Mouse (Mus musculus) frontal cortex, postnatal 25 days (tissue): ENCODE results near the gene Mei1.
A peak's percentile ranks its signal among the peaks of the same experiment; 100 is the strongest.

ENCODE experiments used
- DNase-seq, 2 experiments: peaks; one replicate each; pipeline ENCODE4 v3.0.0; 2022; ENCODE audit warnings: low spot score in 2 of 2

The Mei1 gene

DNA sequence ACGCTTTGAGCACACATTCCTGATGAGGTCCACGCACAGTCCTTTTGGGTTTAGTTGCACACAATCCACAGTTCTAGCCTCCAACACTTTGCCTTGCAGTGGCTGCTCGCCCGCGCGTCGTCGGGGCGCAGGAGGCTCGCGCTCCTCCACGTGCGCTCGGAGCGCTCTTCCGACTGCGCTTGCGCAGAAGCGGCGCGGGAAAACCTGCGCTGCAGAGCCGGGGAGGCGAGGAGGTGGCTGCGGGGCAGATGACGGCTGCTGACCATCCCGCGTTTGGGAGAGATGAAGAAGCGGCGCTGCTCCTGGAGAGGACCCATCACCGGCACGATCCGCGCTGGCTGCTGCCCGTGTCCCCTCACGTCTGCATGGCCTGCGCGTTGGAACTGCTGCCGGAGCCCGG lies at the start of gene Mei1:
Mei1 (plus strand) TSS at position 99 of the 400 bp plus-strand sequence.
- no peak for DNase-seq

DNA sequence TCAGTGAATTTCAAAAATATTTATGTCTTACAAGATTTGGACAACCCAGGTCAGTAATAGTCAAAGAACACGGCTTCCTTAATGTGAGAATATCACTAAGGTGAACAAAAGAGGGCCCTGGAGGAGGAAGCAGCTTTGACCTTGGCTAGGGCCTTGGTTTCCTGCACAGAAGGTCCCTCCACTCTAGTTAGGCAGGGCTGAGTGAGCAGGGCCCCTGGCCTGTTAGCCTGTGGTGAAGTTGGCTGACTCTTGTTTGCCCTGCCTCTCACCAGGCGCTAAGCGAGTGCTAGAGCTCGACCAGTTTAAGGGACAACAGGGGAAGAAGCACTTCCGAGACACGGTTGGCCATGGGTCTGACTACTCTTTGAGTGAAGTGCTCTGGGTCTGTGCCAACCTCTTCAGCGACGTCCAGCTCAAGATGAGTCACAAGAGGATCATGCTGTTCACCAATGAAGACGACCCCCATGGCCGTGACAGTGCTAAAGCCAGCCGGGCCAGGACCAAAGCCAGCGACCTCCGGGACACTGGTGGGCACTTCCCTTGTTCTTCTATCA lies 47.2 kb upstream of the Mei1 start:
- DNase-seq = no peak

DNA sequence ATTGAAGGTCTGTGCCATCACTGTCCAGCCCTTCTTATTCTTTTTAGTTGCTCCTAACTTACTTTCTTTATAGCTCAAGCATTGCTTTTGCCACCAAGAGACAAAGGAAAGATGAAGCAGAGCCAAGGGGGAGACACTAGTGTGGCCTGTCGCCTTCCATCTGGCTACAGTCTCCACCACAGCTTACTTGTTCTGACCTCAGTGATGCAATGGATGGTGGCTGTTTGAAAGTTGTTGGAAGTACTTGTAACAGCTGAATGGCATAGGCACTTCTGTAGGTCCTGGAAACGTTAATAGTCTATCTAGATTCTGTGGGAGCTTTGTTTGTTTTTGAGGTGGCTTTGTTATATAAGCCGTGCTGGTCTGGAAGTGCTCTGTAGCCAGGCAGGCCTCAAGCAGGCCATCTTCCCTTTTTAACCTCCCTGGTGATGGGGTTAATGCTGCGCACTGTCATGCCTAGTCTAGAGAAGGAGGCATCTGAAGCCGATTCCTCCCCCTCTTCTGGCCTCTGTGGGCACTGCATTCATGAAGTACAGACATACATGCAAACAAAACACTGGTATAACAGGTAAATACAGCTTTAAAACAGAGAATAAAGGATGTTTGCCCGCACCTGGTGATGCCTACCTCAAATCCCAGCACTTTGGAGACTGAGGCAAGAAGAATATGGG lies 45.7 kb upstream of the Mei1 start:
- DNase-seq = no peak

DNA sequence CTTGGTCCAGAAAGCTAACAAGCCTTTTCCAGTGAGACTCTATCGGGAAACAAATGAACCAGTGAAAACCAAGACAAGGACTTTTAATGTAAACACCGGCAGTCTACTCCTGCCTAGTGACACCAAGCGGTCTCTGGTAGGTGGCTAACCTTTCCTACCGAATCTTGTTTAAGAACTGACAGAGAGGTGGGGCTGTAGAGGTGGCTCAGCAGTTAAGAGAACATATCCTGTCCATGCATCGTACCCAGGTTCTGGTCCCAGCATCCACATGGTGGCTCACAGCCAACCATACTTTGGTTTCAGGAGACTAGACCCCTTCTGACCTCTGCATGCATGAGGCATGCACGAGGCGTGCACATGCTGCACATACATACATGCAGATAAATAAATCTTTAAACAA lies 42.5 kb upstream of the Mei1 start:
- no peak for DNase-seq

DNA sequence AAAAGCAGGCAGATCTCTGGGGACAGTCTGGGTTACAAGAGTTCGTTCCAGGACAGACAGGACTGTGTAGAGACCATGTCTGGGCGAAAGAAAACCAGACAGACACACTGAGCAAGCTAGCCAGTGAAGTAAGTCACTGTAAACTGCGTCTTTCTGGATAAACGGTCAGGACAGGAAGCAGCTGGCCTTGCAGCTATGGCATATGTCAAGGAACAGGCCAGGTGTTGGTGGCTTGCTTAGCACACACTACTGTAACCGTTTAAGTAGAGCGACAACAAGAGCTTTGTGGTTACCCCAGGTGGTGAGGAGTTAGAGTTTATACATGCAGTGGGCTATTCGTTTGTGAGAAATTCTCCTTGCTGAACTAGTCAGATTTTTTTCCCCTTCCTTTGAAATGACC lies 42.1 kb upstream of the Mei1 start:
- DNase-seq = no peak

DNA sequence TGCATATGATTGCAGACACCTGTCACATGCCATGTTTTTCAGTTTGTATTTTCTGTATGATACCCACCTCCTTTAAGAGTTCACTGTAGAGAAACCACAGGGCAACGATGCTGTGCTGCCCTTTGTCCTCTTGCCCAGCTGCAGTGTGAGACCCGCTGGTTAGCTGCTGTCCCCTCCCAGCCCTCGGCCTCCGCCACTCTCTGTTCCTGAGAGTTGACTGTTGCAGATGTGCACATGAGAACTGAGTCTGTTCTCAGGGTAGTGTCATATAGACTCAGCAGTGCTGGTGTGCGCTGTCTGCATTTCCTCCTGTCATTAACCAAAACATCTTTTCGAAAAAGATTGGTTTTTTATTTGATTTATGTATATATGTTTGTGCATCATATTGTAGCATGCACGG lies 37.4 kb upstream of the Mei1 start:
- DNase-seq = no peak

DNA sequence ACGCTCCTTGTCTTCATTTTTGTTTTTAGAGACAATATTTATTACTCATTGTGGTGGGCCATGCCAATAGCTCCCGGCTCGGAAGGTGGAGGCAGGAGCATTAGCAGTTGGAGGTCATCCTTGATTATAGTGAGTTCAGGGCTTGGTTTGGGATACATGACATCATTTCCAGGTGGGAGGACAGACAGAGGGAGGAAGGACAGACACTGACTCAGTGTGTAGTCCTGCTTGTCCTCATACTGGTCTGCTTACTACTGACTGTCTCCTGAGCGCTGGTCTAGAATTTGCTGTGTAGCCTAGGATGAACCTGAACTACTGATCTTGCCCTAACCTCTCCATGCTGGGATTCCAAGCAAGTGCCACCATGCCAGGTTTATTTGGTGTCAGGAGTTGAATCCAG lies 36.0 kb upstream of the Mei1 start, which contains the start of gene Desi1:
Desi1 (minus strand) TSS at position 101 of the 400 bp plus-strand sequence.
- no peak for DNase-seq

DNA sequence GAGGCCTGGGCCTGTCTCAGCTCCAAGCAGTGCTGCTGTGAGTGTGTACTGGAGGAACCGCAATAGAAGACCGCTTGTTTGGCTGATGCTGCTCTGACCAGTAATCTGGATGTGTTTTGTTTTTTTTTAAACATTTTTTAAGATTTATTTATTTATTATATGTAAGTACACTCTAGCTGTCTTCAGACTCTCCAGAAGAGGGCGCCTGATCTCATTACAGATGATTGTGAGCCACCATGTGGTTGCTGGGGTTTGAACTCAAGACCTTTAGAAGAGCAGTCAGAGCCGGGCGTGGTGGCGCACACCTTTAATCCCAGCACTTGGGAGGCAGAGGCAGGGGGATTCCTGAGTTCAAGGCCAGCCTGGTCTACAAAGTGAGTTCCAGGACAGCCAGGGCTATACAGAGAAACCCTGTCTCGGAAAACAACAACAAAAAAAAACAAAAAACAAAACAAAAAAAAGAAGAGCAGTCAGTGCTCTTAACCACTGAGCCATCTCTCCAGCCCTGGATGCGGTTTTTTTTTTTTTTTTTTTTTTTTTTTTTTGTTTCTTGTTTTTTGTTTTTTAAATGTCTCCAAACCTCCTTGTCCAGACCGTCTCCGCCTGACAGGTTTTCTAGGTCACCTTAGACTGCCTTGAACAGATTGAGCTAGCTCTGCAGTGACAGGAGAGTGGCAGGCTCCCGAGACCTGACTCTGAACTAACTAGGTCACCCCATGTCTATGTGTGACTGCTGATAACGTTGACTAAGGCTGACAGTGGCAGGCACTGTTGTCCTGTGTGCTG lies 33.7 kb upstream of the Mei1 start:
- DNase-seq = no peak

DNA sequence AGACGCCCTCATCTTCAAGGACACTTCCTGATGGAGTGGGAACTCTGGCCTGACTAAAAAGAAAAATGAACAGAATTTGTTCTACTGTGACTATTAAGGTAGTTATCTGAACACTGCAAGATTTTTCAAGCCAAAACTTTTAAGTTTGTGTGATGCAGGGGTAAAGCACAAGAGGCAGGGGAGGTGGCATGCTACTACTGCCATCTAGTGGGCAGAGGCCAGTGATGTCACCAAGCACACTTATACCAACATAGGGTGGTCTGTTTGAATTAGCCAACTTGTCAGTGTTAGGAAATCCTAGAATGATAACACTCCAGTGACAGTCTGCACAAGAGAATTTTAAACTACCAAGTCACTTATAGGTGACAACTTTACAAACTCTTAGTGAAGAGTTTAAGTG lies 29.1 kb upstream of the Mei1 start:
- DNase-seq = peak in 1 of 2 experiments; percentile 27

DNA sequence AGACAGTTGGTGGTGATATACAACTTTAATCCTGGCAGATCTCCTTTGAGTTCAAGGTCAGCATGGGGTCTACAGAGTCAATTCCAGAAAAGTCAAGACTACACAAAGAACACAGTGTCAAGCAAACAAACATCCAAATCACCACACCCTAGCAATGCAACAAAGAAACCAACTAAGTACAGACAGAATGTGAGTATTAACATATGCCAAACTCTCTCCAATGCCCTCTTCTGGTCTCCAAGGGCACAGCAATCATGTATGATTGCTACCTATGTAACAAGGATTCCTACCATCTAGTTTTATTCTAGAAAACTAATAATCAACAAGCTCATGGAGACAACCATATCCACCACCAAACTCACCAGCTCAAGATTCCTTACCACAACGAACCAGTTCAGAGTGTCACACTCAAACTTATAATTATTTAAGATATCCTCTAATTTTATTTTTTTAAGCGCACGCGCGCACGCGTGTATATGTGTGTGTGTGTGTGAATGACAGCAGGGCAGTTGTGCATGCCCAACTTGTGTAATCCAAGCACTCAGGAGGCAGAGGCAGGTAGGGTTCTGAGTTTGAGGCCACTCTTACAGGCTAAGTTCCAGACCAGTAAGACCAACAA lies 25.5 kb upstream of the Mei1 start:
- no peak for DNase-seq

DNA sequence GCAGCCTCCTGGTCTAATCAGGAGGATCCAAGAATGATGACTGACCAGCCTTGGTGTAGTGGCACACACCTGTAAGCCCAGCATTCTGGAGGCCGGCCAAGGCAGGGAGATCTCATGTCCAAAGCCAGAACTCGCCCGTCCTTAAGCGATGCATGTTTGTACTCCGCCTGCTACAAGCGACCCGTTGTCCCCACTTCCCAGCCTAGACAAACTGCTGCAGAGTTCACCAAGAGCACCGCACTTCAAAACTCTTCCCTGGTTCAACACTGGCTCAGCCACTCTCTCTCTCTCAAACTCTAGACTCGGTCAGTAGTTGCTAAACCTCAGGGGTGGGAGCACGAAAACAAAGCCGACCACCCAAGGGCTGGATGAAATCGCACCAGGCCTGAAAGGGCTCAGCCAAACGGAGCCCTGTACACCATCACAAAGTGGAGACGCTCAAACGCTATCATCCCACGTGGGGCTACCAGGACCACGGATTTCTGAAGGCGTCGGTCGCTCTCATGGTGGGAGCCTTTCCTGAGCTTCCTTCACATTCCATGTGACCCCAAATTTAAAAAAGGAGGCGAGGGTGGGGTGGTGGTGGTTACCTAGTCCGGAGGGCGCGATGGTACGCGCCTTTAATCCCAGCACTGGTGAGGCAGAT lies 23.4 kb upstream of the Mei1 start:
- DNase-seq = no peak

DNA sequence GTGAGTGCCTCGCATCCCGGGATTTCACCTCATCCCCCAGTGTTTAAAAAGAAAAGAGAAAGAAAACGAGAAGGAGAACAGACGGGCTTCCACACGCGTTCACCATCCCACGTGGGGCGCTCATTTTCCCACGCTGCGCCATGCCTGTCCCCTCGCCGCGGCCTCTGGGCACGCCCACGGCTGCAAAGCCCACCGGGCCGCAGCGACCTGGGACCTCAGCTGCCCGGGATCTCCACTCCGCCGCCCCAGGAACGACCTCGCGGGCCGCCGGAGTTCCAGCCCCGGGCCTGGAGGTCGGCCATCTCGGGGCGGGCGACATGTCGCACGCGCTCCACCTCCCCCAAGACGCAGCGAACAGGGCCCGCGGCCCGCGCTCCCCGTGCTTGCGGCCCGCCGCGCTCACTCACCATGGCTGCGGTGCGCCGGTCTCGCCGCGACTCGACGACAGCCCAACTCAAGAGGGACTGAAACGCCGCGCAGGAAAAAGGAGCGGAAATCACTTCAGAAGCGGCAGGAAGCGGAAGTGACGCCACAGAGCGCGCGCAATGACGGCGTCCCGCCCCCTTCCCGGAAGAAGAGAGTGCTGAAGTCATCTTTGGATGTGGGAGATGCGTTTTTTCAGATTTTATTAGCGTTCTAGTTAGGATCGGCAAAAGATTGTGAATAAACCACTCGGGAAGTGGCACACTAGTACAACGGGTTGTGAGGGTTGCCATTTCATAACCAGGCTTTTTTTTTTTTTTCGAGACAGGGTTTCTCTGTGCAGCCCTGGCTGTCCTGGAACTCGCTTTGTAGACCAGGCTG lies 22.5 kb upstream of the Mei1 start, which contains the start of gene Snu13:
Snu13 (minus strand) TSS at position 519 of the 804 bp plus-strand sequence.
- peak; percentile 84 to 86 for DNase-seq

DNA sequence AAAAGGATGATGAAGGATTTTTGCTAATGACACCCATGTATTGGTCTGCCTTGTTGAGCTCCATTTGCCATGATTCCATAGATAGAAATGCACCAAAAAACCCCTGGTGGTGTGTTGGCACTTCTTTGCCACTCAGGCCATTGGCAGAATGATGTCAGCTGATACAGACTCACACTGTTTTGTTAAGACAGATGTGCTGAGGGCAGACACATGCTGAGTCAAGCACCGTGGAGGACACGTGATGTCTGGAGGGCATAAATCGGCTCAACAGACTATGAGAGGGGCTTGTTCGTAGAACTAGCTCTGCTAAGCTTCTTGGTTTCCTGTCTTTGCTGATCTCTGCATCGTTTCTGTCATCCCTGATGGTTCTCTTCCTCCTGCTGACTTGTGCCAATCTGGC lies 17.3 kb upstream of the Mei1 start:
- no peak for DNase-seq

DNA sequence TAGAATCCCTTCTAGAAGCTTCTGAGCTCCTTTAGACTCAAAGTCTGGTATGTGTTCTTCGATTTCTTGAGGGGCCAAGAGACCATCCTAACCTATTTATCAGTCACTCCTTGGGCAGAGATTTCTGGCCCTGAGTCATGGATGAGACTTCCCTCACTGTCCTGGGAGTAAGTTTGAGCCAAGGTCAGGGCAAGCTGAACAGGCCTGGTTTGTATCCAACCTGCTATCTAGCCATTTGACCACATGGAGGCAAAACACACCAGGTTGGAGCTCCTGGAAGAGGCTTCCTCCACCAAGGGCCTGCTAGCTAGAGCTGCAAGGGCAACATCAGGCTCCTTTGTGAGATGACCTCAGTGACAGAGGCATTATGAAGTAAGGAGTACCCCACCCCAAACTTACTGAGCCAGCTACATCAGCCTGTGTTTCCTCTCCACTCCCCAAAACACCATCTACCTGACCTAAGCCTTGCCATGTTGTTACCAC lies 11.0 kb upstream of the Mei1 start, which contains the start of gene 4930407I10Rik:
4930407I10Rik (plus strand) TSS at position 433 of the 483 bp plus-strand sequence.
- DNase-seq = no peak

DNA sequence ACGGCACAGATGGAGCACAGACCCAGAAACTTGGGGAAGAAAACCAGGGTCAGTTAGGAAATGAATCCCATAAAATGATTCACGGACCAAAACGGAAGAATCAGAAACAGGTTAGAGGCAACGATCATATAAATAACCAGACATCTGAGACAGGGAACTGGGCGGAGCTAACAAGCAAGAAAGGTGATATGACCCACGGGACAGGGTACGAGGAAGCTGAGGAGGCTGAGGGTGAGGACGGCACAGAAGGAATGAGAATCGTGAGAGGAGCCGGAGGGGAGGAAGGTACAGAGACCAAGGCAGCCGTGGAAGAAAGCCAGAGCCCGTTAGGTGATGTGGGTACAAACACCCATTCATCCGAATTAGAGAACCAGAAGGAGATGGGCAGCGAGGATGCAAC lies 5.9 kb upstream of the Mei1 start:
- DNase-seq = no peak

DNA sequence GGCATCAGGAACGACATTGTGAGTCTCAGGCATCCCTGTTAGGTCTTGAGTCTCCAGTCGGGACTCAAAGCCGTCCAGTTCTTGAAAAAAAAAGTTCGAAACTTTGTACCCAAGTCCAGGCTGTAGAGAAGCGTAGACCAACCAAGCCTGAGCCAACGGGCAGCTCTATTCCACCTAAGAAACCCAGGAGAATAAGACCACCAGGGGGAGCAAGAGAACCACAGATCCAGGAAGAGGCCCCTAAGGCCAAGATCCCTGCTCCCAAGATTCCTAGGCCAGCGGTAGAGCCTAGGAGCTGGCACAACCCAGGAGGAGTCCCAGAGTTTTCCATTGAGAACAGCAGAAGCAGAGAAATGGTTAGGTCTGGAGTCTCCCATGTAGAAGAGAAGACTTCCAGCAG lies 4.3 kb upstream of the Mei1 start:
- peak in 1 of 2 experiments; percentile 73 for DNase-seq

DNA sequence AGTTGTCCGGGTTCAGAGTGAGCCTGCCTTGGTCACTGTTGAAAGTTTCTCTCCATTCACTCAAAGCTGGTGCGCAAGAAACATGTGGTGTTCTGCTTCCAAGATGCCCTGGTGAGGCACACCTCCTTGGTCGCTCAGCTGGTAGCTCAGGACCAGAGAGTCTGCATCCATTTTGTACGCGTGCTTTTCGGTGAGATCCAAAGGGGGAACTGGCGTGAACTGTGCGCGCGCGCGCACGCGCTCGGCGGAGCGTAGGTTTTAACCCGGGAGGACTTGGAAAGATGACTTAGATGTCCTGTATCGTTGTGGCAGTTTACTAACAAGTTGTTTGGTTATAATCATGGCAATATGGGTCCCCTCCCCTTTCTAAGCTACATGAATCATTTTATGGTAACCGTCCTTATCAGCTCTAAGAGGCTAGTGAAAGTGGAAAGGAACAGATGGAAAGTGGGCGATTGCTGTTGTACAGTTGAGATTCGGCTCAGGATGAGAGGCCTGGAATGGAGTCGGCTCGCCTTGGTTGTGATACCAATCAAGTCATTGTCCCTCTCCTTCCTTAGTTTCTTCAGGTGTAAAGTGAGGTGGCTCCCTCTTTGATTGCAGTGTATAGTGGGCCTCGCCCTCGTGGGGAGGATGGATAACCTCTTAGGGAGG lies 2.1 kb downstream of the Mei1 start:
- DNase-seq = no peak

DNA sequence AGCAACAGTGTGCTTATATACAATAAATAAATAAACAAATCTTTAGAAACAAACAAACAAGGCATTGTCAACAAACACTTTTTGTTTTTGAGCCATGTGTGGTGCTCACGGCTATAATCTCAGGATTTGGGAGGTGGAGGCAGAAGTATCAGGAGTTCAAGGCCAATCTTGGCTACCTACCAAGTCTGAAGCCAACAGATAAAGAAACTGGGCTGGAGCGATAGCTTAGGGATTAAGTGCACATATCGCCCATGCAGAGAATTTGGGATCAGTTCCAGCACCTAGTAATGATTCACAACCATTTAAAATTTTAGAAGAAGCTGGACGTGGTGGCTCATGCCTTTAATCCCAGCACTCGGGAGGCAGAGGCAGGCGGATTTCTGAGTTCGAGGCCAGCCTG lies 3.7 kb downstream of the Mei1 start:
- DNase-seq = no peak

DNA sequence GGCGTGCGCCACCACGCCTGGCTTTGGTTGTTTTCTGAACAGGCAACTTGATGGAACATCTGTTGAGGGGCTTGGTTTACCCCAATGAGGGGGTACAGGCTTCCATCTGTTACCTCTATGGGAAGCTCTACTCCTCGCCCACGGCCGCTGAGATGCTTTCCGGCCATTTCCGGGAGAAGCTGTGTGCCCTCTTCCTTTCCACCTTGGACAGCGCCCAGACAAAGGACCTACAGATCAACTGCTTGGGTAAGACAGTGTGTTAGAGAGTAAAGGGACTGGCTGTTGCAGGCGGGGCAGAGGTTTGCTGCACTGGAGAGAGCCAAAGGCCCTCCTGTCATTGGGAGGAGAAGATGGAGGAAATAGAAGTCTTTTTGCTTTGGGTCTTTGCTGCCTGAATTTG lies 10.1 kb downstream of the Mei1 start:
- no peak for DNase-seq

DNA sequence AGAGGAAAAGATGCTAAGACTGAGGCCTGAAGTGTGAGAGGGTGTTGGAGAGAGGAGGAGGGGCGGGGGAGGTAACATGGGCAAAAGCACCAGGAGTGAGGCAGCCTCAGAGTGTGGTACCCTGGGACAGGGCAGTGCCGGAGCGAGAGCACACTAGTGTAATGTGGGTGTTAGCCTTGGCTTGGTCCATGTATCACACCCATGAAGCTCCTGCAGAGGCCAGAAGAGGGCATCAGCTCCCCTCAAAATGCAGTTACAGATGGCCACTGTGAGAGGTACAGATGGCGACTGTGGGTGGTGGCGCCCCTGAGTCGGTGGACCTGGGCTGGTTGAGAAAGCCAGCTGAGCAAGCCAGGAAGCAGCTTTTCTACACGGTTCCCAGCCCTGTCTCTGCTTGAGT lies 11.4 kb downstream of the Mei1 start:
- peak in 1 of 2 experiments; percentile 25 for DNase-seq
